Mouse (Mus musculus) midbrain, embryonic 10.5 days (tissue): ENCODE measurements at regions not wholly inside any gene's neighbourhood (a gene's known extent, or its start where the extent isn't known, plus 50 kb on each side); places are given as distances from the start of the nearest gene placed in this dataset.
"Not testable (repeated sequence)": the region's sequence is repeated elsewhere in the genome, so short reads cannot be mapped to it uniquely, and the experiment has no call there.

Experiments used
- DNase-seq: peaks from one replicate; pipeline ENCODE4 v3.0.0-alpha.2; 2017; ENCODE audit warnings: low spot score
- H3K27ac ChIP-seq: fragments of 300-500 bp; sonication (generic); replicated peaks from 2 replicates; pipeline ENCODE4 v1.5.1; 2016; ENCODE audit warnings: mild to moderate bottlenecking
- H3K27me3 ChIP-seq: fragments of 300-500 bp; sonication (generic); 2 replicates; pipeline ENCODE4 v1.6.1; 2016; ENCODE audit warnings: low read depth, mild to moderate bottlenecking; ENCODE audit not compliant: poor library complexity, severe bottlenecking
- H3K36me3 ChIP-seq: fragments of 300-500 bp; sonication (generic); 2 replicates; pipeline ENCODE4 v1.6.1; 2016; ENCODE audit warnings: mild to moderate bottlenecking, moderate library complexity
- H3K4me1 ChIP-seq: fragments of 300-500 bp; sonication (generic); 2 replicates; pipeline ENCODE4 v1.6.1; 2016
- H3K4me3 ChIP-seq: fragments of 300-500 bp; sonication (generic); 2 replicates; pipeline ENCODE4 v1.5.1; 2016; ENCODE audit warnings: mild to moderate bottlenecking, moderate library complexity
- H3K9me3 ChIP-seq: fragments of 300-500 bp; sonication (generic); replicated peaks from 2 replicates; pipeline ENCODE4 v1.6.1; 2016; ENCODE audit warnings: mild to moderate bottlenecking
- WGBS: fragments of 180-500 bp; shearing (Covaris S2); methylation state at CpG from one replicate; pipeline ENCODE4 v1.1.7; 2016; 5-methylcytosine and 5-hydroxymethylcytosine counted together

- Histone ChIP-seq H3K9me3 (peaks cover 20% of the 10 kb centered on the region), H3K4me3 (peak overlapping the region; percentile 45)
- WGBS = 7% methylated on average over 25 of the region's 40 CpGs
- not testable (repeated sequence) for H3K36me3 ChIP-seq, H3K27me3 ChIP-seq, H3K4me1 ChIP-seq, H3K27ac ChIP-seq
- peak; percentile 28 for DNase-seq
These were observed 1034.5 kb downstream of the Gm10330 start for GRCm38 (mm10) chr12:22745556-22745955.

- DNase-seq = peak; percentile 13
- 17% methylated on average over 38 of the region's 43 CpGs for whole genome bisulfite sequencing
- H3K27me3 ChIP-seq, H3K4me1 ChIP-seq, H3K27ac ChIP-seq, H3K36me3 ChIP-seq: not testable (repeated sequence)
- Histone ChIP-seq H3K9me3 (peaks cover 20% of the 10 kb centered on the region), H3K4me3 (peak overlapping the region; percentile 45)
These were observed 1035.0 kb downstream of the Gm10330 start for GRCm38 (mm10) chr12:22745067-22745466.
